Mouse (Mus musculus): ENCODE data around the gene Zfp512. TPM values are rescaled to one million over a fixed set of nuclear protein-coding genes. Genes with fewer than 3 reads are reported as not detected.
"Not testable (repeated sequence)": the region's sequence is repeated elsewhere in the genome, so short reads cannot be mapped to it uniquely, and the experiment has no call there.

The Zfp512 gene
- 60.0 and 63.7 TPM in 2 replicates for polyA plus RNA-seq (2014; fragmentation: Nextera tagmentation; extraction: Ambion mirVana)

- H3K36me3 ChIP-seq (replicated peaks; ENCODE audit: control insufficient read depth, insufficient read depth, low read depth, low read length), result no peaks in the 10 kb centered on the region
- WGBS, result 6% methylated on average over 23 of the region's 23 CpGs
- peak; percentile 99 for ATAC-seq (replicated peaks; ENCODE audit: insufficient number of reproducible peaks, low FRiP score, low TSS enrichment, low read depth)
- no peaks in the 10 kb centered on the region for H3K9me3 ChIP-seq (replicated peaks; ENCODE audit: control insufficient read depth, low read length)
- H3K27me3 ChIP-seq (ENCODE audit: control insufficient read depth, insufficient read depth, low read length), result no peaks in the 10 kb centered on the region
- peak; percentile 98 for DNase-seq (ENCODE audit: low spot score)
- no peaks in the 10 kb centered on the region for H3K4me1 ChIP-seq (ENCODE audit: control insufficient read depth, insufficient read depth, low read length)
- peak within 1 kb of the TSS; percentile 67 for H3K9ac ChIP-seq (replicated peaks; ENCODE audit: low read length)
- H3K4me3 ChIP-seq (ENCODE audit: low read depth, low read length), result peak within 1 kb of the TSS; percentile 33
- peak within 1 kb of the TSS; percentile 73 for H3K4me2 ChIP-seq (ENCODE audit: low read depth, low read length)
- H3K27ac ChIP-seq (replicated peaks; ENCODE audit: low read depth, low read length), result no peak within 1 kb of the TSS
Measured at GRCm38 (mm10) chr5:31451878-31452561, at the start of gene Zfp512. Zfp512 (plus strand) TSS chr5:31452431.

- ATAC-seq (replicated peaks; ENCODE audit: insufficient number of reproducible peaks, low FRiP score, low TSS enrichment, low read depth); H3K27me3 ChIP-seq (ENCODE audit: control insufficient read depth, insufficient read depth, low read length); H3K9ac ChIP-seq (replicated peaks; ENCODE audit: low read length); DNase-seq (ENCODE audit: low spot score); H3K4me2 ChIP-seq (ENCODE audit: low read depth, low read length); H3K9me3 ChIP-seq (replicated peaks; ENCODE audit: control insufficient read depth, low read length); H3K36me3 ChIP-seq (replicated peaks; ENCODE audit: control insufficient read depth, insufficient read depth, low read depth, low read length); H3K4me1 ChIP-seq (ENCODE audit: control insufficient read depth, insufficient read depth, low read length); H3K27ac ChIP-seq (replicated peaks; ENCODE audit: low read depth, low read length); H3K4me3 ChIP-seq (ENCODE audit: low read depth, low read length): not testable (repeated sequence)
- WGBS, result 95% methylated on average over 9 of the region's 9 CpGs
Measured at GRCm38 (mm10) chr5:31434727-31435126, 17.5 kb upstream of the Zfp512 start.

GRCm38 (mm10) chr5:31451336-31451735, 895 bp upstream of the Zfp512 start:
- Histone ChIP-seq H3K36me3 (replicated peaks; ENCODE audit: control insufficient read depth, insufficient read depth, low read depth, low read length) (no peaks in the 10 kb centered on the region), H3K27ac (replicated peaks; ENCODE audit: low read depth, low read length) (no peak overlapping the region)
- no peak for DNase-seq (ENCODE audit: low spot score)

GRCm38 (mm10) chr5:31452562-31452878, 289 bp downstream of the Zfp512 start:
- H3K9me3 ChIP-seq (replicated peaks; ENCODE audit: control insufficient read depth, low read length), result no peaks in the 10 kb centered on the region
- H3K4me1 ChIP-seq (ENCODE audit: control insufficient read depth, insufficient read depth, low read length), result no peaks in the 10 kb centered on the region
- H3K4me3 ChIP-seq (ENCODE audit: low read depth, low read length), result peak overlapping the region; percentile 33
- ATAC-seq (replicated peaks; ENCODE audit: insufficient number of reproducible peaks, low FRiP score, low TSS enrichment, low read depth), result no peak
- DNase-seq (ENCODE audit: low spot score), result no peak
- peak overlapping the region; percentile 43 for H3K9ac ChIP-seq (replicated peaks; ENCODE audit: low read length)
- peak overlapping the region; percentile 73; the same call in 1 of the 2 replicates for H3K4me2 ChIP-seq (ENCODE audit: low read depth, low read length)
- no peaks in the 10 kb centered on the region for H3K36me3 ChIP-seq (replicated peaks; ENCODE audit: control insufficient read depth, insufficient read depth, low read depth, low read length)
- whole genome bisulfite sequencing, result 0% methylated on average over 11 of the region's 11 CpGs
- H3K27me3 ChIP-seq (ENCODE audit: control insufficient read depth, insufficient read depth, low read length), result no peaks in the 10 kb centered on the region
- H3K27ac ChIP-seq (replicated peaks; ENCODE audit: low read depth, low read length), result no peak overlapping the region

More at GRCm38 (mm10) chr5:31451336-31451735, 895 bp upstream of the Zfp512 start:
- H3K4me2 ChIP-seq (ENCODE audit: low read depth, low read length), result no peak overlapping the region
- no peaks in the 10 kb centered on the region for H3K27me3 ChIP-seq (ENCODE audit: control insufficient read depth, insufficient read depth, low read length)
- H3K9me3 ChIP-seq (replicated peaks; ENCODE audit: control insufficient read depth, low read length), result no peaks in the 10 kb centered on the region
- ATAC-seq (replicated peaks; ENCODE audit: insufficient number of reproducible peaks, low FRiP score, low TSS enrichment, low read depth), result no peak
- no peak overlapping the region for H3K9ac ChIP-seq (replicated peaks; ENCODE audit: low read length)
- H3K4me3 ChIP-seq (ENCODE audit: low read depth, low read length), result no peak overlapping the region
- WGBS, result 90% methylated on average over 2 of the region's 2 CpGs
- H3K4me1 ChIP-seq (ENCODE audit: control insufficient read depth, insufficient read depth, low read length), result no peaks in the 10 kb centered on the region

GRCm38 (mm10) chr5:31452886-31453410, 717 bp downstream of the Zfp512 start:
- Histone ChIP-seq H3K4me1 (ENCODE audit: control insufficient read depth, insufficient read depth, low read length) (no peaks in the 10 kb centered on the region), H3K27ac (replicated peaks; ENCODE audit: low read depth, low read length) (no peak overlapping the region), H3K27me3 (ENCODE audit: control insufficient read depth, insufficient read depth, low read length) (no peaks in the 10 kb centered on the region), H3K4me2 (ENCODE audit: low read depth, low read length) (peak overlapping the region; percentile 73), H3K9ac (replicated peaks; ENCODE audit: low read length) (peak overlapping the region; percentile 67), H3K4me3 (ENCODE audit: low read depth, low read length) (peak overlapping the region; percentile 33), H3K9me3 (replicated peaks; ENCODE audit: control insufficient read depth, low read length) (no peaks in the 10 kb centered on the region), H3K36me3 (replicated peaks; ENCODE audit: control insufficient read depth, insufficient read depth, low read depth, low read length) (no peaks in the 10 kb centered on the region)
- no peak for ATAC-seq (replicated peaks; ENCODE audit: insufficient number of reproducible peaks, low FRiP score, low TSS enrichment, low read depth)
- DNase-seq (ENCODE audit: low spot score), result peak; percentile 2
- WGBS, result 16% methylated on average over 7 of the region's 7 CpGs

GRCm38 (mm10) chr5:31467798-31468197, 15.6 kb downstream of the Zfp512 start:
- Histone ChIP-seq H3K9ac (replicated peaks; ENCODE audit: low read length) (no peak overlapping the region), H3K36me3 (replicated peaks; ENCODE audit: control insufficient read depth, insufficient read depth, low read depth, low read length) (peaks cover 5% of the 10 kb centered on the region), H3K4me2 (ENCODE audit: low read depth, low read length) (no peak overlapping the region), H3K27ac (replicated peaks; ENCODE audit: low read depth, low read length) (no peak overlapping the region), H3K4me3 (ENCODE audit: low read depth, low read length) (no peak overlapping the region), H3K27me3 (ENCODE audit: control insufficient read depth, insufficient read depth, low read length) (no peaks in the 10 kb centered on the region), H3K4me1 (ENCODE audit: control insufficient read depth, insufficient read depth, low read length) (no peaks in the 10 kb centered on the region), H3K9me3 (replicated peaks; ENCODE audit: control insufficient read depth, low read length) (no peaks in the 10 kb centered on the region; the same call in 1 of the 2 replicates)
- ATAC-seq (replicated peaks; ENCODE audit: insufficient number of reproducible peaks, low FRiP score, low TSS enrichment, low read depth) (no peak), DNase-seq (ENCODE audit: low spot score) (no peak)
- WGBS, result 90% methylated on average over 3 of the region's 3 CpGs

GRCm38 (mm10) chr5:31469711-31470110, 17.5 kb downstream of the Zfp512 start:
- 90% methylated on average over 6 of the region's 6 CpGs for WGBS
- H3K36me3 ChIP-seq (replicated peaks; ENCODE audit: control insufficient read depth, insufficient read depth, low read depth, low read length), result peaks cover 12% of the 10 kb centered on the region

GRCm38 (mm10) chr5:31470334-31470733, 18.1 kb downstream of the Zfp512 start:
- Histone ChIP-seq H3K9me3 (replicated peaks; ENCODE audit: control insufficient read depth, low read length) (no peaks in the 10 kb centered on the region; the same call in 1 of the 2 replicates), H3K27ac (replicated peaks; ENCODE audit: low read depth, low read length) (no peak overlapping the region), H3K4me1 (ENCODE audit: control insufficient read depth, insufficient read depth, low read length) (no peaks in the 10 kb centered on the region), H3K36me3 (replicated peaks; ENCODE audit: control insufficient read depth, insufficient read depth, low read depth, low read length) (peaks cover 12% of the 10 kb centered on the region), H3K9ac (replicated peaks; ENCODE audit: low read length) (no peak overlapping the region), H3K4me3 (ENCODE audit: low read depth, low read length) (no peak overlapping the region), H3K27me3 (ENCODE audit: control insufficient read depth, insufficient read depth, low read length) (no peaks in the 10 kb centered on the region), H3K4me2 (ENCODE audit: low read depth, low read length) (no peak overlapping the region)
- ATAC-seq (replicated peaks; ENCODE audit: insufficient number of reproducible peaks, low FRiP score, low TSS enrichment, low read depth), result no peak
- WGBS, result 66% methylated on average over 7 of the region's 7 CpGs
- DNase-seq (ENCODE audit: low spot score), result peak; percentile 69

More at GRCm38 (mm10) chr5:31469711-31470110, 17.5 kb downstream of the Zfp512 start:
- Histone ChIP-seq H3K27me3 (ENCODE audit: control insufficient read depth, insufficient read depth, low read length) (no peaks in the 10 kb centered on the region), H3K4me3 (ENCODE audit: low read depth, low read length) (no peak overlapping the region), H3K27ac (replicated peaks; ENCODE audit: low read depth, low read length) (no peak overlapping the region), H3K9ac (replicated peaks; ENCODE audit: low read length) (no peak overlapping the region), H3K4me1 (ENCODE audit: control insufficient read depth, insufficient read depth, low read length) (no peaks in the 10 kb centered on the region), H3K9me3 (replicated peaks; ENCODE audit: control insufficient read depth, low read length) (no peaks in the 10 kb centered on the region; the same call in 1 of the 2 replicates), H3K4me2 (ENCODE audit: low read depth, low read length) (no peak overlapping the region)
- ATAC-seq (replicated peaks; ENCODE audit: insufficient number of reproducible peaks, low FRiP score, low TSS enrichment, low read depth) (no peak), DNase-seq (ENCODE audit: low spot score) (no peak)
